Mouse (Mus musculus) ZHBTc4 (cell line): ENCODE measurements around the gene Ext2.
A peak's percentile ranks its signal among the peaks of the same experiment; 100 is the strongest.

ENCODE experiments used
- DNase-seq: peaks from one replicate; pipeline ENCODE4 v3.0.0-alpha.2; 2011; ENCODE audit warnings: low read depth, low spot score

Gene Ext2

DNA sequence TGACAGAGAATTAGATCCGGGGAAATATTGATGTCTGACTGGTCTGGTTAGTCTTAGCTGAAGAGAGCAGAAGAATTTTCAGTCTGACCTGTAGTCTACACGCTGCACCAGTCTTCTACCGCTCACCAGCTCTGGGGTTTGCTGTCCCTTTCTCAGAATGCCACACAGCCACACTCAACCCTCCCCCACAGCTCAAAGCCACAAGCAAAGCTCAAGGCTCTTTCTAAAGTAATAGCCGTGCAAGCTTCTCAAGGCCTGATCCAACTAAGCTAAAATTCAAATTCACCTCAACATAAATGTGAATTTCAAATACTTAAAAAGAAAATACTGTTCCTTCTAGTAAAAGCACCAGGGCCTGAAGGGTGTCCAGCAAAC is 45.3 kb downstream of the Ext2 start:
- no peak for DNase-seq

DNA sequence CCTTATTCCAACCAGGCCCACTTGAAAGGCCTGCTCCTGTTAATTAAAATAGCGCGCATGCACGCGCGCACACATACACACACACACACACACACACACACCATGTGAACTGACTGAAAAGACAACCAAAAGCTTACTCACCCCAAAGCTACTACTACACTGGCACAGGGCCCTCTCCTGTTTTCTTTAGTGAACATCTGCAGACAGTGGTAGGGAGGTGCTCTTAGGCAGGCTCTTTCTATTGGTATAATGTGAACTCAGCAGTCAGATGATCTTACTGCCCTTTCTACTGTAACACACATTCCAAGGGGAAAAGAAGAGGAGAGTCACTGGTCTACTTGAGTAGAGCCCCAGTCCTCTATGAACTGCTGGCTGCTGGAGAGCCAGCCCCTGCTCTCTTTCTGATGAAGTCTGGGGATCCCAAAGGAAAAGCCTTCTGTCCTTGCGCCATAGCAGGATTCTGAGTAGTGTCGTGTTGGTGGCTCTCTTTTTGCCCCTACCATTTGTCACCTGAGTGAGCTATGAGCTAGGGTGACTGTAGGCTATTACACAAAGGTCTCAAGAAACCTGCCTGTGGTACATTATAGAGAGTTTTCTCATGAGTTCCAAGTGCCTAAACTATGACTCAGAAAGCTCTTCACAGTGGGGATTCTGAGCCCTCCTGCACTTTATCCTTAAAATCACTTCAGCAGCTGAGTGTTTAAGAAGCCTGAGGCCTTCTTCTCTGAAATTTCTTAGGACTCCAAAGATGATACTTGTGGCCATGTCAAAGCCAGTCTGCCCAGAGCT is 45.9 kb downstream of the Ext2 start:
- no peak for DNase-seq

DNA sequence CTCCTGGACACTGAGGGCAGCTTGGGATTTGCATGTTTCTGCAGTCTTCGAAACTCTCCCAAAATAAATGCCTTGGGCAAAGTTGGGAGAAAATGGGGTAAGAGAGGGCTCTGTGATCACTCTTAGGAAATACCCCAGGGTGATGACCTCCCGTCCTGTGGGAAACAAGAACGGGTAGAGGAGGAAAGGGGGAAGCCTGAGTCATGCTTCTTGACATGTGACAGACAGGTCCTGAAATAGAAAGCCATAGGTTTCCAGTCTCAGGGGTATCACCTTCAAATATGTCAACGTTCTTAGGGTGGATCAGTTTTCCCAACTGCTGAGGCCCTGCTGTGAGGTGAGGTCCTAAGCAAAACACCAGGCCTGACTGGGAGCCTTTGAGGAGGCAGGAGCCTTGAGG is 46.9 kb downstream of the Ext2 start:
- DNase-seq, result no peak

DNA sequence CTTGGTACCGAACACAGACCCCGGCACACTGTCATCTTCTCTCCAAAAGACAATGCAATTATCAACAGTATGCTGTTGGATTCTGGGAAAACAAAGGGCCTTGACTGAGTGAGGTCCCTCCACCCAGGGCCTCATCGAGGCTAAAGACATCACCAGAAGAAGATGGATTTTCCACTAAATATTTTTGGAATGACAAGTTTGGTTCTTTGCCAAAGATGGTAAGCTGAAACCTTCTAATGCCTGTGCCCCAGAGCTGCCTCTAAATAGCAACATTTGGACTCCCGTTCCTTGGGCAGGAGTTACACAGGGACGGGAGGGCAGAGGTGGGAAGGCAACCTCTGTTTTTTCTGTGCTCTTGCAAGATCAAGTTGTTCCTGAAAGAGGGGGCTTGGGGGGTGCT is 47.4 kb downstream of the Ext2 start:
- no peak for DNase-seq

DNA sequence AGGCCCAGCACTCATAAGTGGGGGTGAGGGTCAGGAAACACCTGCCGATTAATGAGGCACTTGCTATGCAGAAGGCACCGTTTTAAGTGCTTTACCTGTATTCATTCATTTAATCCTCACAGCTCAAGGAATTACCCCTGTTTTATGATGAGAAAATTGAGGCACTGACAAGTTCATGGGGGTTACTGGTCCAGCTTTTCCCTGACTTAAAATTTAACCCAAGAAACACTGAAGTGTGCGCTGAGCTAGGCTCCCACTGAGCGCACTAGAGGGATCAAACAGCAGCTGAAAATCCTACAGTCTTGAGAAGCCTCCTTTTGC is 49.6 kb downstream of the Ext2 start:
- DNase-seq, result no peak

DNA sequence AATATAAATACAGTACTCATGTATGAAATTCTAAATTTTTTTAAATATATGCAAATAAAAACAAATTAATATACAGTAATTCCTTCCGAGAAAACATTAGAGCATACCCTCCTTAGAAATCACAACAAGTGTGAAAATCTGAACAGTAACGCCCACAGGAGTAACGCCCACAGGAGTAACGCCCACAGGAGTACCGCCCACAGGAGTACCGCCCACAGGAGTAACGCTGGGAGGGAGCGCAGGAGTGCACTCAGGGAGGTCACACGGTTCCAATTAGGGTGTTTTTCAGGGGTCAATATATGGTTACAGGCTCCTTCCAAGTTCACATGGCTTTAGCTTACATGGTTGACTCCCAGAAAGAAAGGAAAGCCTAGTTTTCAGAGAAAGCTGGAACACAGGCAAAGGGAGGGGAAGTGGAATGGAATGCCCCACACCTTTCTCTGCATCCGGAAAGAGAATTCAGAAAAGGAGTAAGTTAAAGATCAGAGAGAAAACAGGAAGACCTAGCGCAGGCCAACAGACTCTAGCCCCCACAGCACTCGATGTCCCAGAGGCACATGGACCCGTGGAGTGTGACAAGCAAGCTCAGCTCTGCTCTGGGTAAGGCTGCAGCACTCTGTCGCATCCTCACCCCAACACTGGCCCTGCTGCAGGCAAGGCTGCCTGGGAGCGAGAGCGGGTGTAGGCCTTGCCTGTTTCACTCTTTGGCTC is 50.2 kb downstream of the Ext2 start:
- DNase-seq, result peak; percentile 87

DNA sequence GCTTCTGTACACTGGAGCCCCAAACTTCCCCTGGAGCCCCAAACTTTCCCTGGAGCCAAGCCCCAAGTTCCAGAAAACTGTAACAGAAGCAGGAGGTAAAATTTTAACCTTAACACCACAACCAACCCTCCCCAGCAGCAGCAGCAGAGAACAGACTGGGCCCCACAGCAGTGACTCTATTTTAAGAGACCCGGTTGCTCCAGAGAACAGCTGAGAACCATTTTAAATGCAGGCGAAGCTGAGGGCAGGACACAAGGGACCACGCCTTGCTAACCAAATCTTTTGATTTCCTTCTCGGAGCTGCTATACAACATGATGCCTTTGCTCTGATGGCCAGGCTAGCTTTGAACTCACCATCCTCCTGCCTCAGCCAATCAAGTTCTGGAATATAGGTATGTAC is 51.5 kb downstream of the Ext2 start:
- DNase-seq, result no peak

DNA sequence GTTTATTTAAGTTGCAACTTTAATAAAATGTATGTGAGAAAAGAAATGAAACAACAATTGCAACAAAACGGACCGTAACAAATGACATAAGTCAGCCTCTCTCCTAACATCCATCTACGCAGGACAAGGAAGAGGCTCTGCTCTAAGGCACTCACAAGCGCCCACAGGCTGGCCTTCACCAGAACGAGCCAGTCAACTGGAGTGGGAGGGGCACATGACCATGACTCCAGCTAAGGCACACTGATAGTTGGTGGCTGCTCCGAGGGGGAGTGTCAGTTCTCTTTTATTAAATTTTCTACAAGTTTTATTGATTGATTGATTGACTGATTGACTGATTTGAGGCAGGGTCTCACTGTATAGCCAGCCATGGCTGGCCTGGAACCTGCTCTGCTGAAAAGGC is 52.5 kb downstream of the Ext2 start:
- peak; percentile 16 for DNase-seq

DNA sequence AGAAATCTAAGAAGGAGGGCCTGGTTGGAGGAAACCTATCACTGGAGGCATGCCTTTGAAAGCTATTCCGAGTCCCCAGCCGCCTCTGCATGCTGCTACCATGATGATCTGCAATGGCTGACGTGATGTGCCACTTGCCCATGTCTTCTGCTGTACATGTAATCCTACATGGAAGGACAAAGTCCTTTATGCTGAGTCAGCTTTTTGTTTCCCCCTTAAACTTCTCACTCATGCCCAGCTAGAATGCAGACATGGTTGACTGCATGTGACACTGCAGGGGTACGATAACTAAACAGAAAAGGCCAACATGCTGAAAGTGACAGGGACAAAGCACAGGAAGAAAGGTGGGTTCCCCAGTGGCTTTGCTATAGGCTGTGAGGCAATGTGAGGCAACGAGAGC is 56.6 kb downstream of the Ext2 start:
- DNase-seq, result no peak

DNA sequence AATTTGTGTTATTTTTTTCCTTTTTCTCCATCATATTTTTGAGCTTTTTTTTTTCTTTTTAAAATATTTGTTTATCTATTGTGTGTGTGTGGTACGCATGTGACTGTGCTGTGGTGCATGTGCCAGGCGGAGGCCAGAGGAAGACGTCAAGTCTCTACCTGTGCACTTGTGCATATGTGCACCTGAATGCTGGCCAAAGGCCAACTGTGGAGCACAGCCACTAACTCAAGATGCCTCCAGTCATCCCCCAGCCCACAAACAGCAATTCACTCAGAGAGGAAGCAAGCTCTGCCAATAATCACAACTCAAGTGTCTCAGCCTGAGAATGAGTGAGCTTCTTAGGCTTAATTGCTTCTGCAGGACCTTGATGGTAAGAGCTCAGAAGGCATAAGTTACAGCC is 58.2 kb downstream of the Ext2 start:
- no peak for DNase-seq

DNA sequence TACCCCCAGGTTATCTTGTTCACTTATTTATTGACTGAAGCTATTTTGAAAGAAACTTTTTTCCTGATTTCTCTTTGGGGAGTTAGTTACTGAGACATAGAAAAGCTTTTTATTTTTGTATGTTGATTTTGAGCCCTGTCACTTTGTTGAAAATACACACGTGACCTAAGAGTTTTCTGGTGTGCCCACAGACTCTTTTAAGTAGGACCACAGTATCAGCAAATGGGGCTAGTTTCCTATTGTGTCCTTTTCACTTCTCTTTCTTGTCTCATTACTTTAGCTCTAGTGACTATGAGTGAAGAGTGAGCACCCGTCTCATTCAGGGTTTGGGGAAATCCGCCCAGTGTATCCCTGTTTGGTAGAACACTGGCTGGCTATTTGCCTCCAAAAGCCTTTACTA is 62.0 kb downstream of the Ext2 start:
- DNase-seq, result no peak

DNA sequence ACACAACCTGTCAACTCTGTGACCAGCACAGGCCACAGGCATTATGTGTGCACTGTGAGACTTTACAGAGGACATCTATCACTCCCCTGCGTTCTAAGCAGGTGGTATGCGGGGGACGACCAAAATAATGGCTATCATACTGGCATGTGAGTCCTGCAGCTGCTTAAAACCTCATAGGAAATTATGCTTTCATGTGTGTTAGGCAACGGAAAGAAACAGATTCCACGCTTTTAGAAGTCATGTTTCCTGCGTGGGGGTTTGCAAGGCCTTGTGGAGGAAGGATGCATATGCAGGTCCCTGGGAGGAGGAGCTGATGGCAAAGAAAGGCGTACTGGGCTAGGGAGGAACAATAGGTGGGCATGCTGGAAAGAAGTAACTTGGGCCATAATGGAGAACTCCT is 63.2 kb downstream of the Ext2 start:
- no peak for DNase-seq

DNA sequence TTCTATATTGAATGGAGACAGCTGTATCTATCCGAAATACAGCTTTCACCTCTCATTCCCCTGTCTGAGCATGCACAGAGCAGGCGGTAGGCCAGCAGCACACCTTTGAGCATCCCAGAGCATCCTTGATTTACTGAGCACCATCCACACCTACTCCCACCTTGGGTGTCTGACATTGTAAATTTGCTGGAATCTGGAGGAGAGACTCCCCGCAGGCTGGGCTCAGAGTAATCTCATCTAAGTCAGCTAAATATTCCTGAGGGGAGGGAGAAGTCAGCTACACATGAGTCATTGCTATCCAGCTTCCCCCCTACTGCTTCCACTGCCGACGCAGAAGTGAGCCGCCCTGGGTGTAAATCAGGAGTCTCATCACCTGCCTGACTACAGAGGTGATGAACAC is 64.1 kb downstream of the Ext2 start:
- no peak for DNase-seq

DNA sequence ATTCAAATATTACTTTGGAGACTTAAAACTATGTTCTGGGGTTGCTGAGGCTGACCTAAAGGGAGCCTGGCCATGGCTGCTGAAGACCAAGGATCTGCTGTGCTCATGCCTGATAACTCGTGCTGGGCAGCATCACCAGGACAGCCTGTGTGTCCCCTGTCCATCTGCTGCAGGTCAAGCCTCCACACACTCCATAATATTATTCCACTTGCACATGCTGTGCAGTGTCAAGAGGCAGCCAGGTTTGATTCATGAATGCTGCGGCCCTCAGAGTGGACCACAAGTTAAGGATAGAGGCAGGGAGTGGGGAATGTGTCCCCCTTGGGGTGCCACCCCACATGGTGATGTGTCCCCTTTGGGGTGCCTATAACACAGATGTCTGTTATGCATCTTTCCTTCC is 68.0 kb downstream of the Ext2 start:
- no peak for DNase-seq

DNA sequence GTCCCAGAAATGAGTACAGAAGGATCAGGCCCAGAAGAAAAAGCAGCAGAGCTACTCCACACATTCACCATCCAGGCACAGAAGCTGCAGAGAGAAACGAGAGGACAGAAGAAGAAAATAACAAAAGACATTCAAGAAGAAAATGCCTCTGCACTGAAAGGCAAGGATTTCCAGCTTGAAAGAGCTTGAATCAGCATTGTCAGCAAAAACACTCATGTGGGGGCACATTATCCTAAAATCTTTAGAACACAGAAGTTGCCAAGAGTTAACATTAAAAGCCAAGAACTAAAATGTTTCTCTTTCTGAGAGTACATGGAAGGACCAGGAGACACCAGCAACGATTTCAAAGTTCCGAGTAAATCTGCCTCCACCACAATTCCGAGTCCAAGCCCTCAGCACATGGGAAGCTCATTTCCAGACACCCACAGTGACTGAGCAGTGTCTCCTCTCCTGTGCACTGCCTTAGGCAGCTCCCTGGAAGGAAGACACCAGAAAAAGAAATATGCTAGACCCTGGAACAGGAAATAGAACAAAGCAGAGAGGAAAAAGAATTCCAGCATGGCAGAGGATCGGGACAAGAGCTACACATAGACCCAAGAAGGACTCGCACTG is 69.1 kb downstream of the Ext2 start:
- DNase-seq, result no peak

DNA sequence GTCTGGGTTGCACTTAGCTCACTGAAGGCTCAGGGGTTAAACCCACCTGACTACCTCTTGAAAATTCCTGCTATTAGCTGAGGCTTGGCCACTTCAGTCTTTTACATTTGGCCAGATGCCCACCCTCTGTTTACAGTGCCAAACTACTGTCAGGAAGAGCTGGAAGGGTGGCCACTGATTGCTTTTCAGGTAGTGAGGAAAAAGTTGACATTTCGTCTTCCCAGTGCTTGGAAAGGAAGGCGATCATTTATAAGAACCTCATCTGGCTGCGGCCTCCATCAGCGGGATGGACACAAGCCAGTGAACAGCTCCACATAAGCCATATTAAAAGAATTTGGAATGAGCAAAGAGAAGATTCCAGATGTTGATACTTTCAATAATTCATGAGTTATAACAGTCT is 72.7 kb downstream of the Ext2 start:
- DNase-seq, result no peak

DNA sequence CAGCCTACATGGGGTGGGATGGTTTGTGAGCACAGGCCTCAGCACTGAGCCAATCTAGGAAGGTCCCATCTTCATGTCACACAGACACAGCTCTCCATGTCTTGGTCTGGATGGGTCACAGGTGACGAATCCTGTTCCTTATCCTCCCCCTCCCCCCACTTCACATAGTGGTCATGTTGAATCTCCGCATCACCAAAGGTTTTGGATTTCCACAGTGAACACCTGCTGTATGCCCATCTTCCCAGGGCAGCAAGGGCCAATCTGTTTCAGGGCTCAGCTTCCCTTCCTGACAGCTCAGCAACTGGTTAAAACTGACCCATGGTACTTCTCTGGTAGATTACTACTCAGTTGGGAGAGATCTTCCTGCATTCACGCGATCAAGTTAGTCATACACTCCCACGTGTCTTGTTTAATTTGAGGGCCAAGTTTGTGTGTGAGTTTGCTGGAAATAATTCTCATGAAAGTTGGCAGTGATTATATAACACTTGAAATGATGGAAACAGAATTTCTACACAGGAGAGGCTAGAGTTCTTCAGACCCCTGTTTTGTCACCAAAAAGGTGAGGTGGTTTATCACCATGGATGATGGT is 74.7 kb downstream of the Ext2 start:
- no peak for DNase-seq

DNA sequence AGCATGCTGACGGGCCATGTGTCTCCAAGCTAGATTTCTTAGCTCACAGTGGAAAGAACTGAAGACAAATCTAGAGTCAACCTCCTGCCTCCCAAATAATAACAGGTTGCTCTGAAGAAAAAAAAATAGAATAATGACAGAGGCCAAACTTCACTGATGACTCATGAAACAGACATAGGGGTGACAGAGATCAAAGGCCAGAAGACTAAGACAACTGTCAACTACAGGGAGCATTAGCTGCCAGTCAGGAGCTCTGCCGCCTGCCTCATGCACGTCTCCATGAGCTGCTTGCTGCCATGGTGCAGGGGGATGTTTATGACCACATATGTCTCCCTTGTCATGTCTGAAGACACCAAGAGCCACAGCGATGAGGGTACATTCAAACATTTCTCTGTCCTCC is 75.7 kb downstream of the Ext2 start:
- DNase-seq, result no peak

DNA sequence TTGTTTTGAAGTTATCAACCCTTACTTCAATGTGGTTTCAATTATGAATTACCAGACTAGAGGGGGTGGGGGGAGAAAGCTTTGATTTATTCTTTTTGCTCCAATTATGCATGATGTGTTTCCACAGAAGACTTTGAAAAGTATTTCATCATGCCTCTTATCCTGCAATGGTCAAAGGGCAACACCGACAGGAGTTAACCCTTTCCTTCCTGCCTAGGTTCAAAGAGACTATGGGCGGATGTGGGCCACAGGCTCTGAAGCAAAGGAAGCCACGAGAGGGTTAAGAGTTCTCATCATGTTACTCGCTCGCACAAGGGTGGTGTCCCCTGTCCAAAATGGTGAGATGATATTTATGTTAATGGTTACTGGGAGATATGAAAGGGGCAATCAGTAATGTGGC is 76.2 kb downstream of the Ext2 start:
- no peak for DNase-seq

DNA sequence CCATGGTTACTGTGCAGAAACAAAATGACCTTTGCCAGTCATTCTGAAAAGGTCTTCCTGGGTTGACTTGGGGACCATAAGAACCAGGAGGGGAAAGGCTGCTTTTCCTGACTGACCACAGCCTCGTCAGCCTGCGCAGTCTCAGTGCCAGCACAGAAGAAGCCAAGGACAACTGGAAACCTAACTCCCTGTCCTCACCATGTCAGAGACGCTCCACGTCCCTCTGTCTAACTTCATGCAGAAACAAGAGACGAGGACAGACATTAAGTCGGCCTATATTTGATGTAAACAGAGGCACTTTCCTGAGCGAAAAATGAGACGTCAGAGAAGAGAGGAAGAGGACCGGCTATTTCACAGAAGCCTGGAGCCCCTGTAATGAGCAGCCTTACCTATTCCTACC is 76.6 kb downstream of the Ext2 start:
- DNase-seq, result no peak

DNA sequence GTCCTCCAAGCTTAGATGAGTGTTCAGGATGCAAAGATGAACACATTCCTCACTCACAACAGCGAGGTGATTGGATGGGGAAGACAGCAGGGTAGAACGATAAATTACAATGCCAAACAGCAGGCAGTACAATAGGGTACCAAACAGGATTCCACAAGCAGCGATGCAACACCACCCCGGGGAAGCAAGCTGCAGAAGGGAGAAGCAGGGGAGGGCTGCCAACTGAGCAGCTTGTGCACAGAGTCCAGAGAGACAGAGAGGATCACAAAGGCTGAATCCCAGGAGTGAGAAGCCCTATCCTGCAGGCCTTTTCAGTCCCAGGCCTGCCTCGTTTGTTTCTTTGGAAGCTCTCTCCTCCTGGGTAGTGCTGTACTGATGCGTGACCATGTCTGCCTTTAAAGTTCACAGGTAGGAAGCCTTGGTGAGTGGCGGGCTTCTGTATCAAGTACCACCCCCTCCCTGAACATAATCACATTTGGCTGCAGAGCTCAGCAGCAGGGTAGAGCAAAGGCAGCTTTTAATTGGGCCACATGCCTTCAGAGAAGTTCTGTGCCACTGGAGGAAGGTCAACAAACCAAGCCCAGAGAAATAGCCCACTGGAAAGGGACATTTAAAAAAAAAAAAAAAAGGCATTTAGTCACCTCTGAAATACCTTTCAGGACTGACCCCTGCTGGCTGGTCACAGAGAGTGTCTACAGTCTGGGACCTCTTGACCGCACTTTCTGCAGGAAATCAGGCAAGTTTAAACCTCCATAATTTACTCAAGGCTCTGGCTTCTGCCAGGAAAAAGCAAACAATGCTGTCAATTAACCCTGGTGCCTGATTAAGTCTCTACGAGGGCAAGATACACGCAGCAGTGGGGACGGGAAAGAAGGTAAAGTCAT is 77.8 kb downstream of the Ext2 start:
- no peak for DNase-seq

DNA sequence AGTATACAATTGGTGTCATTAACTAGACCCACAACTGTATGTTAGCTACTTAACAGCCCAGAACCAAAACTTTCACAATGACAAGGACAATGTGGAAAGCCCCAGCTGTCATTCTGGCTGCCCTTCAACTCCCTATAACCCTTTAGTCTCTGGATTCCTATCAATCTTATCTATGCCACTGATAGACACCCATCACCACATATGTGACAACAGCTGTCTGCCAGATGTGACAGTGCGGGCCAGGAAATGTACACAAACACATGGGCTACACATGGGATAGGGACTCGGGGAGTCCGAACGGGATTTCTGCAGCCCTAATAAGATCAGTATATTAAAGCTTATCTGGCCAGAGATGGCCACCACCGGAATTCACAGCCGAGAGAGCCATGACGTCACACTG is 80.7 kb downstream of the Ext2 start:
- no peak for DNase-seq
